Mouse (Mus musculus): ENCODE results near the gene Atp5h. TPM values are rescaled to one million over a fixed set of nuclear protein-coding genes. Genes with fewer than 3 reads are reported as not detected.
"Not testable (repeated sequence)": the region's sequence is repeated elsewhere in the genome, so short reads cannot be mapped to it uniquely, and the experiment has no call there.

Atp5h gene
- polyA plus RNA-seq, 1 experiment from 2014 or later = 962 TPM

DNA sequence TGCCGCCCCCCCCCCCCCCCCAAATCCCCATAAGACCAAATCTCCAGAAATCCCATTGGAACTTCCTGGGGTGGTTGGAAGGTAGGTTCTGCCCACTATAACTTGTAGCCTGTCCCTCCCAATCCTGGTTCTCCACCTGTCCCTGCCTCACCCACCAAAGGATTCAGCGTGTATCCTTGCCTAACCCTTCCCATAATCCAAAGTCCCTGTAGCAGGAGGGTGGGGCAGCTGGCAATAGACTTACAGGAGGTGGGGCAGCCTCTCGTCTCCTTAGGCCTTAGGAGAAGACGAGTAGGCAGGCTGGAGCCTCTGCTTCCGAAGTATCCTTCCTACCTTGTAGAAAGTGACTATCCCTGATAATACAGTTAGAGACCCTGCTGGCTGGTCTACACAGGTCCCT, 36.4 kb upstream of the Atp5h start:
- 0 out of 2 replicates have a peak, but pooled peaks cover 3% of the 10 kb centered on the region for H3K9me3 ChIP-seq (ENCODE audit: control insufficient read depth, low read length)
- H3K4me3 ChIP-seq (ENCODE audit: low read length) = no peak overlapping the region
- no peak overlapping the region for H3K27ac ChIP-seq (ENCODE audit: low read depth, low read length)
- no peaks in the 10 kb centered on the region for H3K27me3 ChIP-seq (ENCODE audit: control insufficient read depth, insufficient read depth, low read length)
- no peak overlapping the region for H3K9ac ChIP-seq (ENCODE audit: low read depth, low read length)
- no peaks in the 10 kb centered on the region for H3K36me3 ChIP-seq (ENCODE audit: control insufficient read depth, insufficient read depth, low read length)
- H3K4me2 ChIP-seq (replicated peaks; ENCODE audit: low read depth, low read length) = no peak overlapping the region
- ATAC-seq (ENCODE audit: low FRiP score, low TSS enrichment) = no peak
- 83% methylated on average over 4 of the region's 5 CpGs for WGBS
- peaks cover 6% of the 10 kb centered on the region; the same call in 1 of the 2 replicates for H3K4me1 ChIP-seq (ENCODE audit: control insufficient read depth, insufficient read depth, low read length)

GRCm38 (mm10) chr11:115455619-115456018, 35.9 kb upstream of the Atp5h start:
- WGBS = 87% methylated on average over 15 of the region's 15 CpGs
- H3K4me1 ChIP-seq (ENCODE audit: control insufficient read depth, insufficient read depth, low read length) = peaks cover 6% of the 10 kb centered on the region; the same call in 1 of the 2 replicates
- H3K9me3 ChIP-seq (ENCODE audit: control insufficient read depth, low read length) = 0 out of 2 replicates have a peak, but pooled peaks cover 3% of the 10 kb centered on the region
- no peak for ATAC-seq (ENCODE audit: low FRiP score, low TSS enrichment)
- H3K36me3 ChIP-seq (ENCODE audit: control insufficient read depth, insufficient read depth, low read length) = no peaks in the 10 kb centered on the region
- no peak overlapping the region for H3K4me3 ChIP-seq (ENCODE audit: low read length)
- no peak overlapping the region for H3K9ac ChIP-seq (ENCODE audit: low read depth, low read length)
- no peaks in the 10 kb centered on the region for H3K27me3 ChIP-seq (ENCODE audit: control insufficient read depth, insufficient read depth, low read length)
- H3K27ac ChIP-seq (ENCODE audit: low read depth, low read length) = no peak overlapping the region
- no peak overlapping the region for H3K4me2 ChIP-seq (replicated peaks; ENCODE audit: low read depth, low read length)

DNA sequence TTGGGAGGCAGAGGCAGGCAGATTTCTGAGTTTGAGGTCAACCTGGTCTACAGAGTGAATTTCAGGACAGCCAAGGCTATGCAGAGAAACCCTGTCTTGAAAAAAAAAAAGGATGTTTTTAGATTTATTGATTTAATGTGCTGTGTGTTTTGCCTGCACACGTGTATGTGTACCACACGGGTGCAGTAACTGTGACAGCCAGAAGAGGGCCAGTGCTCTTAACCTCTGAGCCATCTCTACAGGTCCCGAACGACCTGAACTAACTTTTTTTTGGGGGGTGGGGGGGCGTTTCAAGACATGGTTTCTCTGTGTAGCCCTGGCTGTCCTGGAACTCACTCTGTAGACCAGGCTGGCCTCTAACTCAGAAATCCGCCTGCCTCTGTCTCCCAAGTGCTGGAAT, 35.1 kb upstream of the Atp5h start:
- H3K9me3 ChIP-seq (ENCODE audit: control insufficient read depth, low read length); H3K4me2 ChIP-seq (replicated peaks; ENCODE audit: low read depth, low read length); H3K4me3 ChIP-seq (ENCODE audit: low read length); ATAC-seq (ENCODE audit: low FRiP score, low TSS enrichment); H3K27ac ChIP-seq (ENCODE audit: low read depth, low read length); H3K27me3 ChIP-seq (ENCODE audit: control insufficient read depth, insufficient read depth, low read length); H3K36me3 ChIP-seq (ENCODE audit: control insufficient read depth, insufficient read depth, low read length); H3K9ac ChIP-seq (ENCODE audit: low read depth, low read length): not testable (repeated sequence)
- 86% methylated on average over 6 of the region's 6 CpGs for WGBS
- H3K4me1 ChIP-seq (ENCODE audit: control insufficient read depth, insufficient read depth, low read length) = peaks cover 13% of the 10 kb centered on the region

DNA sequence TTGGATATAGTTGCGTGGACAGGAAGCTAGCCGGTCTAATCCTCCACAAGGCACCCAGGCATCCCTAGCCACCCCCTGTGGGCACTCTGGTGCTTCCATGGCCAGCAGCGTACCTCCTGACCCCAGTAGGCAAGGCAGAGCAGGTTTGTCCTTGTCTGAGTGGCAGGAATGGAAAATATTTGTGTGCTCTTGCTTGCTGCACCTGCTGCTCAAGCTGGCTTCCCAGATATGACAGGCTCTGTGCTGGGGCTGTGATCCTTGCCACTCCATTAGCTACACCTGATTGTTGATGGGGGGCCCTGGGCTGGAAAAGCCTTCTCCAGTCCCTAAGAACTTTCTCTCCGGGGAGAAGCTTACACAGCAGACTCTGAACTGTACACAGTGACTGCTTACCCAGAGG, 33.5 kb upstream of the Atp5h start:
- Histone ChIP-seq H3K4me1 (ENCODE audit: control insufficient read depth, insufficient read depth, low read length) (peaks cover 13% of the 10 kb centered on the region), H3K9me3 (ENCODE audit: control insufficient read depth, low read length) (0 out of 2 replicates have a peak, but pooled peaks cover 3% of the 10 kb centered on the region), H3K9ac (ENCODE audit: low read depth, low read length) (no peak overlapping the region), H3K36me3 (ENCODE audit: control insufficient read depth, insufficient read depth, low read length) (no peaks in the 10 kb centered on the region), H3K27ac (ENCODE audit: low read depth, low read length) (no peak overlapping the region), H3K27me3 (ENCODE audit: control insufficient read depth, insufficient read depth, low read length) (no peaks in the 10 kb centered on the region), H3K4me2 (replicated peaks; ENCODE audit: low read depth, low read length) (no peak overlapping the region), H3K4me3 (ENCODE audit: low read length) (no peak overlapping the region)
- WGBS = 56% methylated on average over 4 of the region's 4 CpGs
- no peak for ATAC-seq (ENCODE audit: low FRiP score, low TSS enrichment)

DNA sequence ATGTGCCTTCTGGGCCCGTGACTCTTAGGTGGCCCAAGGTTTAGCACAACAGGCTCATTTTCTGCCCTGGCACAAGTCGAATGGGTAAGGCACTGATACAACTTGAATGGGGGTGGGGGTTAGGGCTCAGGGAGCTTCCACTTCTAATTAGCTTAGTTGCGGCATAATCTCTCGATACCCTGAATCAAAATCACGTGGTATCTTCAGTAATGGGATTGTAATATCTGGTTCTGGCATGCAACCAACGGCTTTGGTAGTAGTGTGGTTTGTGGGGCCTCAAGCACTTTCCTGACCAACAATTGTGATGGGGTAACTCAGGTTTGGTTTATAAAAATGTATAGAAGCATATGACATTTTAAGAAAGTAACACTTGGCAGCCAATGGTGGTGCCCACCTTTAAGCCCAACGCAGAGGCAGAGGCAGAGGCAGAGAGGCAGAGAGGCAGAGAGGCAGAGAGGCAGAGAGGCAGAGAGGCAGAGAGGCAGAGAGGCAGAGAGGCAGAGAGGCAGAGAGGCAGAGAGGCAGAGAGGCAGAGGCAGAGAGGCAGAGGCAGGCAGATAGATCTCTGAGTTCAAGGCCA, 32.6 kb upstream of the Atp5h start:
- WGBS = 91% methylated on average over 7 of the region's 7 CpGs
- no peaks in the 10 kb centered on the region; the same call in 1 of the 2 replicates for H3K27me3 ChIP-seq (ENCODE audit: control insufficient read depth, insufficient read depth, low read length)
- no peak overlapping the region for H3K4me3 ChIP-seq (ENCODE audit: low read length)
- no peak overlapping the region for H3K27ac ChIP-seq (ENCODE audit: low read depth, low read length)
- H3K4me1 ChIP-seq (ENCODE audit: control insufficient read depth, insufficient read depth, low read length) = peaks cover 14% of the 10 kb centered on the region
- no peaks in the 10 kb centered on the region for H3K36me3 ChIP-seq (ENCODE audit: control insufficient read depth, insufficient read depth, low read length)
- no peak for ATAC-seq (ENCODE audit: low FRiP score, low TSS enrichment)
- H3K9ac ChIP-seq (ENCODE audit: low read depth, low read length) = no peak overlapping the region
- 0 out of 2 replicates have a peak, but pooled peaks cover 3% of the 10 kb centered on the region for H3K9me3 ChIP-seq (ENCODE audit: control insufficient read depth, low read length)
- no peak overlapping the region for H3K4me2 ChIP-seq (replicated peaks; ENCODE audit: low read depth, low read length)

GRCm38 (mm10) chr11:115451781-115452241, 32.0 kb upstream of the Atp5h start:
- Histone ChIP-seq H3K36me3 (ENCODE audit: control insufficient read depth, insufficient read depth, low read length) (no peaks in the 10 kb centered on the region), H3K4me2 (replicated peaks; ENCODE audit: low read depth, low read length) (no peak overlapping the region), H3K27me3 (ENCODE audit: control insufficient read depth, insufficient read depth, low read length) (no peaks in the 10 kb centered on the region; the same call in 1 of the 2 replicates), H3K9me3 (ENCODE audit: control insufficient read depth, low read length) (0 out of 2 replicates have a peak, but pooled peaks cover 3% of the 10 kb centered on the region), H3K4me3 (ENCODE audit: low read length) (no peak overlapping the region), H3K9ac (ENCODE audit: low read depth, low read length) (no peak overlapping the region), H3K4me1 (ENCODE audit: control insufficient read depth, insufficient read depth, low read length) (peaks cover 14% of the 10 kb centered on the region), H3K27ac (ENCODE audit: low read depth, low read length) (no peak overlapping the region)
- 84% methylated on average over 8 of the region's 8 CpGs for WGBS
- no peak for ATAC-seq (ENCODE audit: low FRiP score, low TSS enrichment)

GRCm38 (mm10) chr11:115450176-115450575, 30.4 kb upstream of the Atp5h start:
- no peak overlapping the region for H3K4me3 ChIP-seq (ENCODE audit: low read length)
- 0 out of 2 replicates have a peak, but pooled peaks cover 3% of the 10 kb centered on the region for H3K9me3 ChIP-seq (ENCODE audit: control insufficient read depth, low read length)
- H3K27me3 ChIP-seq (ENCODE audit: control insufficient read depth, insufficient read depth, low read length) = no peaks in the 10 kb centered on the region; the same call in 1 of the 2 replicates
- no peak overlapping the region for H3K4me2 ChIP-seq (replicated peaks; ENCODE audit: low read depth, low read length)
- no peak overlapping the region for H3K27ac ChIP-seq (ENCODE audit: low read depth, low read length)
- no peak for ATAC-seq (ENCODE audit: low FRiP score, low TSS enrichment)
- no peaks in the 10 kb centered on the region for H3K36me3 ChIP-seq (ENCODE audit: control insufficient read depth, insufficient read depth, low read length)
- H3K9ac ChIP-seq (ENCODE audit: low read depth, low read length) = no peak overlapping the region
- 69% methylated on average over 7 of the region's 7 CpGs for WGBS
- peaks cover 19% of the 10 kb centered on the region for H3K4me1 ChIP-seq (ENCODE audit: control insufficient read depth, insufficient read depth, low read length)

DNA sequence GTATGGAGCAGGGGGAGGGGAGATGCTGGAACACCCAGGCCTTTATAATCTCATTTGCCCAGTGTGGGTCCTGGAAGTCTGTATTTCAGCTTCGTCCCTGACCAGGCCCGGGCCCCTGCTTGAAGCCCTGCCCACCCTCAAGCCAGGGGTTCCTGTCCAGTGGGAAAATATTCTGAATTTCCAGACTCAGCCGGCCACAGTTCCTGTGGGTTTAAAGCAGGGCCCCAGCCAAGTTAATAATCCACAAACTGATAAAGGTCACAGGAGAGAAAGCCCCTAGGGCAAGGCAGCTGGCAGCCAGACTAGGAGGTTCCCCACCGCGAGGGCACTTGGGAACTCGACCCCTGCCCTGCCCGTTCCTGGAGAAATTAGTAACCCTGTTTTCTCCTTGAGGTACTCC, 29.2 kb upstream of the Atp5h start:
- H3K27ac ChIP-seq (ENCODE audit: low read depth, low read length) = peak overlapping the region; percentile 63
- ATAC-seq (ENCODE audit: low FRiP score, low TSS enrichment) = peak; percentile 77
- H3K4me3 ChIP-seq (ENCODE audit: low read length) = no peak overlapping the region
- H3K9me3 ChIP-seq (ENCODE audit: control insufficient read depth, low read length) = no peaks in the 10 kb centered on the region
- H3K4me2 ChIP-seq (replicated peaks; ENCODE audit: low read depth, low read length) = no peak overlapping the region
- peaks cover 19% of the 10 kb centered on the region for H3K4me1 ChIP-seq (ENCODE audit: control insufficient read depth, insufficient read depth, low read length)
- H3K9ac ChIP-seq (ENCODE audit: low read depth, low read length) = no peak overlapping the region
- no peaks in the 10 kb centered on the region for H3K36me3 ChIP-seq (ENCODE audit: control insufficient read depth, insufficient read depth, low read length)
- no peaks in the 10 kb centered on the region; the same call in 1 of the 2 replicates for H3K27me3 ChIP-seq (ENCODE audit: control insufficient read depth, insufficient read depth, low read length)
- 49% methylated on average over 7 of the region's 7 CpGs for WGBS

DNA sequence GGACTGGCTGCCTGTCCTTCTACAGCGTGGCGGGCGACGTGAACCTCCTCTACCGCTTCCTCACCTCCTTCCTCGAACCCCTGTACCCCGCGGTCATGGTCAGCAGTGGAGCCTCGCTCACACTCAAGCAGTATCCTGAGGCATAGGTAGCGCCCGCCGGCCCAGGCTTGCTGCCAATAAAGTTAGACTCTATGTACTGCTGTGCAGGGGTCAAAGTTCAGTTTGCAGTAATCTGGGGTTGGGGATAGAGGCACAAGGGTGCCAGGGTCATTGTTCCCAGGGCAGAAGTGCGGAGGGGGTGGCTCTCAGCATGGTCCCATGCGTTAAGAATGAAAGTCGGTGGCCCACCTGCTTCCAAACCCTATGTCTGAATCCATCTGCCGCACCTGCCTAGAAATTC, 28.3 kb upstream of the Atp5h start:
- ATAC-seq (ENCODE audit: low FRiP score, low TSS enrichment) = no peak
- Histone ChIP-seq H3K9me3 (ENCODE audit: control insufficient read depth, low read length) (no peaks in the 10 kb centered on the region), H3K27me3 (ENCODE audit: control insufficient read depth, insufficient read depth, low read length) (no peaks in the 10 kb centered on the region; the same call in 1 of the 2 replicates), H3K27ac (ENCODE audit: low read depth, low read length) (peak overlapping the region; percentile 57; the same call in 1 of the 2 replicates), H3K4me3 (ENCODE audit: low read length) (no peak overlapping the region), H3K9ac (ENCODE audit: low read depth, low read length) (no peak overlapping the region), H3K36me3 (ENCODE audit: control insufficient read depth, insufficient read depth, low read length) (no peaks in the 10 kb centered on the region), H3K4me2 (replicated peaks; ENCODE audit: low read depth, low read length) (no peak overlapping the region), H3K4me1 (ENCODE audit: control insufficient read depth, insufficient read depth, low read length) (peaks cover 19% of the 10 kb centered on the region)
- WGBS = 91% methylated on average over 16 of the region's 16 CpGs
